Mouse (Mus musculus) CH12.LX (cell line): ENCODE data around the gene Plxna1. TPM values are rescaled to one million over a fixed set of nuclear protein-coding genes. Genes with fewer than 3 reads are reported as not detected.

Source experiments
- DNase-seq: peaks from one replicate; pipeline ENCODE4 v3.0.0-alpha.2; 2013; ENCODE audit errors: extremely low read depth
- H3K27ac ChIP-seq: 2 replicates; pipeline ENCODE4 v1.5.1; 2012; ENCODE audit warnings: low read depth, mild to moderate bottlenecking, control low read depth, moderate library complexity; ENCODE audit not compliant: insufficient read depth
- H3K27me3 ChIP-seq: replicated peaks from 2 replicates; pipeline ENCODE3; 2012; ENCODE audit warnings: inconsistent platforms
- H3K36me3 ChIP-seq, 2 experiments: replicated peaks in 1 of 2; 2 replicates each; pipeline versions ENCODE3 to v1.6.1; 2012; ENCODE audit warnings: inconsistent platforms in 1 of 2, low read length in 1 of 2, mild to moderate bottlenecking in 1 of 2, mixed read lengths in 1 of 2, moderate library complexity in 1 of 2; ENCODE audit not compliant: control insufficient read depth in 1 of 2, insufficient read depth in 1 of 2
- H3K4me1 ChIP-seq, 2 experiments: 2 replicates each; pipeline ENCODE4 v1.6.1; 2012; ENCODE audit warnings: inconsistent platforms in 1 of 2, moderate library complexity in 1 of 2; ENCODE audit not compliant: insufficient read depth in 2 of 2, control insufficient read depth in 1 of 2
- H3K4me2 ChIP-seq: 2 replicates; pipeline ENCODE4 v1.6.1; 2012; ENCODE audit warnings: low read depth, mild to moderate bottlenecking, control low read depth; ENCODE audit not compliant: poor library complexity, insufficient read depth, severe bottlenecking
- H3K4me3 ChIP-seq, 3 experiments: fragments of 150-350 bp in 1 of 3; sonication (generic) in 1 of 3; replicated peaks in 1 of 3; 2 replicates each; pipeline versions ENCODE3 to v1.5.1; 2011 to 2012; ENCODE audit warnings: low read depth in 2 of 3, low read length in 2 of 3, mild to moderate bottlenecking in 2 of 3, moderate library complexity in 2 of 3, control low read depth in 1 of 3, improper control_type of control experiment in 1 of 3, inconsistent platforms in 1 of 3, mixed read lengths in 1 of 3; ENCODE audit not compliant: poor library complexity in 1 of 3
- H3K79me2 ChIP-seq: replicated peaks from 2 replicates; pipeline ENCODE4 v1.6.1; 2012; ENCODE audit warnings: mild to moderate bottlenecking, moderate library complexity; ENCODE audit not compliant: control insufficient read depth, poor library complexity, insufficient read depth, severe bottlenecking; ENCODE audit errors: extremely low read depth
- H3K9ac ChIP-seq: 2 replicates; pipeline ENCODE4 v1.6.1; 2012; ENCODE audit warnings: low read depth, mild to moderate bottlenecking, control low read depth, moderate library complexity; ENCODE audit not compliant: insufficient read depth
- H3K9me3 ChIP-seq: replicated peaks from 2 replicates; pipeline ENCODE3; 2012; ENCODE audit warnings: low read length, inconsistent platforms, mixed read lengths
- BHLHE40 ChIP-seq: IDR thresholded peaks from 2 replicates; pipeline ENCODE4 v1.6.1; 2011; ENCODE audit warnings: mild to moderate bottlenecking, low read depth, low read length, improper control_type of control experiment
- CHD1 ChIP-seq: IDR thresholded peaks from 2 replicates; pipeline ENCODE4 v1.6.1; 2012; ENCODE audit warnings: low read depth, low read length, improper control_type of control experiment, inconsistent platforms
- CHD2 ChIP-seq: IDR thresholded peaks from 2 replicates; pipeline ENCODE4 v1.6.1; 2011; ENCODE audit warnings: low read length, improper control_type of control experiment
- CTCF ChIP-seq, 2 experiments: IDR thresholded peaks in 1 of 2; conservative IDR thresholded peaks in 1 of 2; 2 replicates each; pipeline ENCODE4 v1.5.1; 2011 to 2012; ENCODE audit warnings: low read depth in 2 of 2, low read length in 2 of 2, improper control_type of control experiment in 1 of 2, inconsistent platforms in 1 of 2, mild to moderate bottlenecking in 1 of 2, moderate library complexity in 1 of 2
- E2F4 ChIP-seq: IDR thresholded peaks from 2 replicates; pipeline ENCODE4 v1.6.1; 2011; ENCODE audit warnings: low read depth, low read length, improper control_type of control experiment; ENCODE audit not compliant: insufficient replicate concordance
- ELF1 ChIP-seq: IDR thresholded peaks from 2 replicates; pipeline ENCODE4 v1.6.1; 2014; ENCODE audit warnings: low read depth, mild to moderate bottlenecking, inconsistent platforms, low read length, improper control_type of control experiment
- EP300 ChIP-seq: IDR thresholded peaks from 2 replicates; pipeline ENCODE4 v1.6.1; 2011; ENCODE audit warnings: low read length, improper control_type of control experiment
- ETS1 ChIP-seq: conservative IDR thresholded peaks from 2 replicates; pipeline ENCODE4 v1.6.1; 2012; ENCODE audit warnings: low read depth, mild to moderate bottlenecking, inconsistent platforms, low read length, improper control_type of control experiment, moderate library complexity
- GABPA ChIP-seq: IDR thresholded peaks from 2 replicates; pipeline ENCODE4 v1.6.1; 2012; ENCODE audit warnings: low read depth, low read length, improper control_type of control experiment, inconsistent platforms; ENCODE audit not compliant: insufficient replicate concordance
- HCFC1 ChIP-seq: IDR thresholded peaks from 2 replicates; pipeline ENCODE4 v1.6.1; 2012; ENCODE audit warnings: low read depth, mild to moderate bottlenecking, inconsistent platforms, low read length, improper control_type of control experiment
- IRF4 ChIP-seq: IDR thresholded peaks from 2 replicates; pipeline ENCODE4 v1.6.1; 2014; ENCODE audit warnings: low read depth, mild to moderate bottlenecking, inconsistent platforms, low read length, improper control_type of control experiment
- JUN ChIP-seq: IDR thresholded peaks from 2 replicates; pipeline ENCODE4 v1.6.1; 2011; ENCODE audit warnings: low read depth, mild to moderate bottlenecking, low read length, improper control_type of control experiment, moderate library complexity; ENCODE audit not compliant: insufficient read depth
- JUND ChIP-seq: conservative IDR thresholded peaks from 2 replicates; pipeline ENCODE4 v1.6.1; 2011; ENCODE audit warnings: low read depth, low read length, improper control_type of control experiment
- KAT2A ChIP-seq: IDR thresholded peaks from 2 replicates; pipeline ENCODE4 v1.6.1; 2012; ENCODE audit warnings: low read length, improper control_type of control experiment, inconsistent platforms; ENCODE audit not compliant: insufficient replicate concordance
- MAFK ChIP-seq: IDR thresholded peaks from 2 replicates; pipeline ENCODE4 v1.6.1; 2011; ENCODE audit warnings: low read length, improper control_type of control experiment; ENCODE audit not compliant: insufficient replicate concordance
- MAX ChIP-seq: IDR thresholded peaks from 2 replicates; pipeline ENCODE4 v1.6.1; 2011; ENCODE audit warnings: low read length, improper control_type of control experiment
- MAZ ChIP-seq: IDR thresholded peaks from 2 replicates; pipeline ENCODE4 v1.6.1; 2012; ENCODE audit warnings: low read depth, mild to moderate bottlenecking, inconsistent platforms, low read length, improper control_type of control experiment, moderate library complexity
- MEF2A ChIP-seq: IDR thresholded peaks from 2 replicates; pipeline ENCODE4 v1.6.1; 2014; ENCODE audit warnings: low read depth, mild to moderate bottlenecking, inconsistent platforms, low read length, improper control_type of control experiment, borderline replicate concordance
- MXI1 ChIP-seq: IDR thresholded peaks from 2 replicates; pipeline ENCODE4 v1.6.1; 2011; ENCODE audit warnings: mild to moderate bottlenecking, low read depth, low read length, improper control_type of control experiment
- MYC ChIP-seq: IDR thresholded peaks from 2 replicates; pipeline ENCODE4 v1.6.1; 2011; ENCODE audit warnings: low read depth, mild to moderate bottlenecking, improper control_type of control experiment, low read length
- NELFE ChIP-seq: IDR thresholded peaks from 2 replicates; pipeline ENCODE4 v1.6.1; 2011; ENCODE audit warnings: low read depth, low read length, improper control_type of control experiment
- NRF1 ChIP-seq: IDR thresholded peaks from 2 replicates; pipeline ENCODE4 v1.6.1; 2014; ENCODE audit warnings: low read depth, mild to moderate bottlenecking, inconsistent platforms, low read length, improper control_type of control experiment, moderate library complexity
- PAX5 ChIP-seq: IDR thresholded peaks from 2 replicates; pipeline ENCODE4 v1.6.1; 2012; ENCODE audit warnings: low read length, inconsistent platforms, mixed read lengths
- POLR2A ChIP-seq: IDR thresholded peaks from 2 replicates; pipeline ENCODE4 v1.6.1; 2011; ENCODE audit warnings: low read depth, mild to moderate bottlenecking, improper control_type of control experiment, low read length
- POLR2AphosphoS2 ChIP-seq: IDR thresholded peaks from 2 replicates; pipeline ENCODE4 v1.6.1; 2011; ENCODE audit warnings: low read depth, low read length, improper control_type of control experiment
- RAD21 ChIP-seq: IDR thresholded peaks from 2 replicates; pipeline ENCODE4 v1.6.1; 2011; ENCODE audit warnings: low read depth, mild to moderate bottlenecking, low read length, improper control_type of control experiment, moderate library complexity
- RCOR1 ChIP-seq: conservative IDR thresholded peaks from 2 replicates; pipeline ENCODE4 v1.6.1; 2012; ENCODE audit warnings: low read depth, mild to moderate bottlenecking, inconsistent platforms, low read length, improper control_type of control experiment
- SIN3A ChIP-seq: IDR thresholded peaks from 2 replicates; pipeline ENCODE4 v1.6.1; 2012; ENCODE audit warnings: low read length, improper control_type of control experiment, inconsistent platforms
- SMC3 ChIP-seq: IDR thresholded peaks from 2 replicates; pipeline ENCODE4 v1.6.1; 2011; ENCODE audit warnings: low read depth, low read length, improper control_type of control experiment
- TBP ChIP-seq: conservative IDR thresholded peaks from 2 replicates; pipeline ENCODE4 v1.6.1; 2011; ENCODE audit warnings: low read depth, low read length, improper control_type of control experiment
- TCF12 ChIP-seq: IDR thresholded peaks from 2 replicates; pipeline ENCODE4 v1.6.1; 2014; ENCODE audit warnings: low read depth, mild to moderate bottlenecking, inconsistent platforms, low read length, improper control_type of control experiment
- UBTF ChIP-seq: IDR thresholded peaks from 2 replicates; pipeline ENCODE4 v1.6.1; 2012; ENCODE audit warnings: low read depth, mild to moderate bottlenecking, inconsistent platforms, low read length, improper control_type of control experiment, moderate library complexity
- USF1 ChIP-seq: IDR thresholded peaks from 2 replicates; pipeline ENCODE4 v1.6.1; 2014; ENCODE audit warnings: low read depth, mild to moderate bottlenecking, inconsistent platforms, low read length, improper control_type of control experiment
- USF2 ChIP-seq: conservative IDR thresholded peaks from 2 replicates; pipeline ENCODE4 v1.6.1; 2011; ENCODE audit warnings: low read depth, low read length, improper control_type of control experiment
- ZC3H11A ChIP-seq: IDR thresholded peaks from 2 replicates; pipeline ENCODE4 v1.6.1; 2012; ENCODE audit warnings: low read depth, mild to moderate bottlenecking, inconsistent platforms, low read length, improper control_type of control experiment
- ZKSCAN1 ChIP-seq: IDR thresholded peaks from 2 replicates; pipeline ENCODE4 v1.6.1; 2012; ENCODE audit warnings: low read depth, inconsistent platforms, low read length, improper control_type of control experiment, borderline replicate concordance
- ZMIZ1 ChIP-seq: IDR thresholded peaks from 2 replicates; pipeline ENCODE4 v1.6.1; 2012; ENCODE audit warnings: low read depth, mild to moderate bottlenecking, inconsistent platforms, low read length, improper control_type of control experiment
- ZNF384 ChIP-seq: IDR thresholded peaks from 2 replicates; pipeline ENCODE4 v1.6.1; 2012; ENCODE audit warnings: low read depth, low read length, improper control_type of control experiment, inconsistent platforms
- dilution Hi-C: fragments of 300-500 bp; cut with MboI; formaldehyde crosslinking; loops from 2 replicates; pipeline ENCODE4 v1.14.3; 2020; ENCODE audit warnings: low sequenced_read_pairs; ENCODE audit not compliant: extremely low pct_unique_long_range_greater_than_20kb, extremely low pct_ligation_motif_present
- in situ Hi-C: fragments of 300-500 bp; cut with MboI; formaldehyde crosslinking; loops from 3 replicates; pipeline ENCODE4 v1.14.3; 2019; ENCODE audit warnings: low sequenced_read_pairs, low pct_ligation_motif_present, low pct_unique_long_range_greater_than_20kb, mixed read lengths
- polyA plus RNA-seq: library from polyadenylated mRNA; unstranded; fragments of >175 nt; gene quantifications from 2 replicates; pipeline ENCODE4 v1.2.1, GENCODE M21; 2012; ENCODE audit warnings: low read depth; ENCODE audit not compliant: insufficient read length
- total RNA-seq, 2 experiments: library from RNA; depleted of rRNA; stranded (reverse); fragments of 300-350 nt in 1 of 2; fragments of >200 nt in 1 of 2; gene quantifications; 2 replicates each; pipeline ENCODE4 v1.2.3; 2012 to 2014

Gene Plxna1
- total RNA-seq (2012; rRNA removed): 11.7 and 18.5 TPM in 2 replicates
- total RNA-seq (2014; rRNA removed): 7.1 and 8.9 TPM in 2 replicates
- 23.6 and 29.5 TPM in 2 replicates for polyA plus RNA-seq

DNA sequence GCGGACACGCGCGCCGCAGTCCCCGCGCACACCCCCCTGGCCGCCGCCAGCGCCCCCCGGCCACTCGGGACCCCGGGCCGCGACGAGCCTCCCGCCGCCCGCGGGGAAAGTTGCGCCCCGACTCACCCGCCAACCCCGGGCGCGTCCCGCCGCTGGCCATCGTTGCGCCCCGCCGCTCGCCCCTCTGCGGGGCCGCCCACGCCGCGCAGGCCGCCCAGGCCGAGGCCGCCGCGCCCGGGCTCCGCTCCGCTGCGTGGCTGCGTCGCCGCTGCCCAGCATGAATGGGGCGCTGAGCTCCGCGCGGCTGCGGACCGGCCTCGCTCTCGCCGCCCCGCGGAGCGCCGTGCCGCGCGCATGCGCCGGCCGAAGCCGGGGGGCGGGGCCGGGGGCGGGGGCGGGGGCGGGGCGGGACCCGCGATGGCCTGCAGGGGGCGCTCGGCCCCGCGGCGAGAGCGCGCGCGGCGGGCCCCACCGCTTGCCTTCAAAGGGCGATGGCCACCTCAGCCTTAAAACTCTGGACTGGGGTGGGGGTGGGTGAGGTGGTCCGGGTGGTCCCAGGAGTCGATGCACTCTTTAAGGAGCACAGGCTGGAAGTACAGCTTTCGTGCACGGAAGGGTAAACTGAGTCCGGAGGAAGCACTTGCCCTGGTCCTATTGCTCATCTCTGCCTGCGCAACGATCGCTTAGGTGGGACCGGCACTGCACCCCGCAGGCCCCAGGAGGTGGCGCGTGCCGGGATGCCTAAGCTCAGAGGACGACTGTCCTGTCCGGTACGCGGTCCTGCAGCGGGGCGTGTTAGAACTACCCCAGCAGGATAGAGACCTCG lies at the start of gene Plxna1:
Plxna1 (minus strand) TSS at position 340 of the 826 bp plus-strand sequence.
- in situ Hi-C loops: loop anchor here (5.0 kb wide), 1 partner anchor 100 kb away; no protein-coding TSS in a partner anchor
- Histone ChIP-seq H3K36me3 (peaks cover 0 to 23% of the 10 kb centered on the region in 2 experiments), H3K9ac (peak within 1 kb of the TSS; percentile 81), H3K27me3 (no peaks in the 10 kb centered on the region), H3K4me2 (peak within 1 kb of the TSS; percentile 44), H3K4me3 (peak within 1 kb of the TSS; percentile 59 to 96 (median 84)), H3K79me2 (peaks cover 8% of the 10 kb centered on the region), H3K4me1 (peaks cover 20 to 48% of the 10 kb centered on the region in 2 experiments), H3K27ac (no peak within 1 kb of the TSS), H3K9me3 (no peaks in the 10 kb centered on the region)
- dilution Hi-C loops: no loop called here
- TF ChIP-seq RCOR1 (no peak), SMC3 (peak; percentile 60), MYC (no peak), CHD2 (no peak), ELF1 (no peak), ZC3H11A (peak; percentile 44; the same call in 1 of the 2 replicates), NELFE (0 out of 2 replicates have a peak, but pooled peaks have one; percentile 57), NRF1 (peak; percentile 83), MAFK (no peak), USF2 (no peak), MXI1 (no peak), CTCF (conservative IDR thresholded peaks at IDR 0.05 in 1 of 2, IDR thresholded peaks at IDR 0.05 in 1 of 2; ENCODE audit: low read depth in 2 of 2, low read length in 2 of 2) (peak in 1 of 2 experiments; percentile 54; a peak in 2 of 4 replicates), IRF4 (no peak), SIN3A (no peak), HCFC1 (no peak), JUN (no peak), BHLHE40 (no peak), ETS1 (no peak), GABPA (no peak), EP300 (no peak), RAD21 (peak; percentile 40), ZMIZ1 (peak; percentile 45; the same call in 1 of the 2 replicates), ZKSCAN1 (no peak), JUND (no peak), CHD1 (no peak), TBP (no peak), ZNF384 (no peak), POLR2AphosphoS2 (no peak), MAZ (no peak), E2F4 (no peak), POLR2A (peak; percentile 62; the same call in 1 of the 2 replicates), MAX (peak; percentile 21; the same call in 1 of the 2 replicates), TCF12 (peak; percentile 75), UBTF (no peak), PAX5 (no peak), KAT2A (no peak), USF1 (no peak), MEF2A (no peak)
- no peak for DNase-seq
